Mouse (Mus musculus) ES-E14 (cell line): ENCODE measurements around the gene Slc2a5. TPM values are rescaled to one million over a fixed set of nuclear protein-coding genes. Genes with fewer than 3 reads are reported as not detected.

ENCODE experiments used
- DNase-seq: peaks from one replicate; pipeline ENCODE4 v3.0.0-alpha.2; 2013; ENCODE audit warnings: low read depth, low spot score
- H3K27ac ChIP-seq: 2 replicates; pipeline ENCODE4 v1.5.1; 2012; ENCODE audit warnings: low read depth, mild to moderate bottlenecking, low read length, moderate library complexity, mixed read lengths; ENCODE audit not compliant: poor library complexity, insufficient read depth, severe bottlenecking
- H3K36me3 ChIP-seq: 2 replicates; pipeline ENCODE4 v1.6.1; 2012; ENCODE audit warnings: mild to moderate bottlenecking, low read length, moderate library complexity, mixed read lengths; ENCODE audit not compliant: control insufficient read depth, poor library complexity, insufficient read depth, severe bottlenecking
- H3K4me1 ChIP-seq, 2 experiments: fragments of 150-350 bp in 1 of 2; sonication (generic) in 1 of 2; 2 replicates each; pipeline ENCODE4 v1.6.1; 2012; ENCODE audit warnings: low read length in 2 of 2, mild to moderate bottlenecking in 1 of 2, mixed read lengths in 1 of 2; ENCODE audit not compliant: control insufficient read depth in 2 of 2, insufficient read depth in 2 of 2, poor library complexity in 1 of 2
- H3K4me3 ChIP-seq, 2 experiments: fragments of 150-350 bp in 1 of 2; sonication (generic) in 1 of 2; 2 replicates each; pipeline ENCODE4 v1.5.1; 2012; ENCODE audit warnings: low read length in 2 of 2, low read depth in 1 of 2, mild to moderate bottlenecking in 1 of 2, mixed read lengths in 1 of 2; ENCODE audit not compliant: insufficient read depth in 1 of 2, poor library complexity in 1 of 2, severe bottlenecking in 1 of 2
- H3K9ac ChIP-seq: 2 replicates; pipeline ENCODE4 v1.6.1; 2012; ENCODE audit warnings: low read depth, mild to moderate bottlenecking, low read length, mixed read lengths; ENCODE audit not compliant: poor library complexity, insufficient read depth, severe bottlenecking
- H3K9me3 ChIP-seq: fragments of 150-350 bp; sonication (generic); 2 replicates; pipeline ENCODE4 v1.6.1; 2012; ENCODE audit warnings: low read depth, mild to moderate bottlenecking, low read length; ENCODE audit not compliant: control insufficient read depth, insufficient read depth
- CHD2 ChIP-seq: IDR thresholded peaks from 2 replicates; pipeline ENCODE4 v1.6.1; 2014; ENCODE audit warnings: mild to moderate bottlenecking, low read depth, low read length, inconsistent platforms
- HCFC1 ChIP-seq: IDR thresholded peaks from 2 replicates; pipeline ENCODE4 v1.6.1; 2012; ENCODE audit warnings: low read length, inconsistent platforms, borderline replicate concordance; ENCODE audit not compliant: insufficient read depth
- MAFK ChIP-seq: IDR thresholded peaks from 2 replicates; pipeline ENCODE4 v1.6.1; 2014; ENCODE audit warnings: mild to moderate bottlenecking, low read depth, low read length, inconsistent platforms; ENCODE audit not compliant: insufficient read depth
- ZC3H11A ChIP-seq: IDR thresholded peaks from 2 replicates; pipeline ENCODE4 v1.6.1; 2012; ENCODE audit warnings: low read depth, mild to moderate bottlenecking, inconsistent platforms, low read length, borderline replicate concordance
- ZNF384 ChIP-seq: IDR thresholded peaks from 2 replicates; pipeline ENCODE4 v1.6.1; 2012; ENCODE audit warnings: low read depth, low read length, inconsistent platforms
- in situ Hi-C, 2 experiments: fragments of 600-800 bp; cut with MboI; formaldehyde crosslinking; loops; one replicate each; pipeline ENCODE4 v1.15.1; 2025; ENCODE audit warnings: low sequenced_read_pairs in 2 of 2, inconsistent platforms in 1 of 2; ENCODE audit not compliant: unreplicated experiment in 2 of 2
- total RNA-seq: library from RNA; depleted of rRNA; stranded (reverse); fragments of 300-350 nt; gene quantifications from 2 replicates; pipeline ENCODE4 v1.2.3, GENCODE M21; 2012

Gene Slc2a5
- total RNA-seq, 1 experiment: 3.2 TPM

- TF ChIP-seq MAFK (no peak), ZNF384 (no peak), CHD2 (no peak), HCFC1 (no peak), ZC3H11A (no peak)
- DNase-seq: no peak
- H3K4me1 ChIP-seq: peaks cover 0 to 20% of the 10 kb centered on the region in 2 experiments; a peak in 1 of 4 replicates
- no peak overlapping the region for H3K27ac ChIP-seq
- no peaks in the 10 kb centered on the region for H3K9me3 ChIP-seq
- H3K4me3 ChIP-seq: no peak overlapping the region
- H3K36me3 ChIP-seq: no peaks in the 10 kb centered on the region
- in situ Hi-C loops: no loop called here
- no peak overlapping the region for H3K9ac ChIP-seq
These were observed 1.8 kb upstream of the Slc2a5 start for GRCm38 (mm10) chr4:150117311-150117710.

DNA sequence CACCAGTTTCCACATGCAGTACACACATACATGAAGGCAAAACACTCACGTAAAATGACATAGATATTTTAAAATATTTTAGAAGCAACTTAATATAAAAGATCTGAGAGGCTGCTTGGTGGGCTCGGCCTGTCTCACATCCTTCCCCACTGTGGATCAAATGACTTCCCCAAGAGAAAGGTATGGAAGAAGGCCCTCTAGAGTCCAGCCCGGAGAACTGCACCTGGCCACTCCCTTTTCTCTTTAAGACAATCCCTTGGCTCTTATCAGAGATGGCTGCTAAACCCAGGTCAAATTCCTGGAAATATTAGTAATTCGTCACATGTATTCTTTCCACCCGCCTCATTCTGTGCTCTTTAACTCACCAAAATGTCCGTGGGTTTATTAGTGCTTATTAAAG, 920 bp upstream of the Slc2a5 start:
- Histone ChIP-seq H3K9ac (no peak overlapping the region), H3K36me3 (no peaks in the 10 kb centered on the region), H3K27ac (no peak overlapping the region), H3K9me3 (no peaks in the 10 kb centered on the region), H3K4me1 (peaks cover 0 to 18% of the 10 kb centered on the region in 2 experiments; a peak in 1 of 4 replicates), H3K4me3 (no peak overlapping the region)
- in situ Hi-C loops: no loop called here
- no peak for TF ChIP-seq MAFK
- DNase-seq: peak; percentile 45

DNA sequence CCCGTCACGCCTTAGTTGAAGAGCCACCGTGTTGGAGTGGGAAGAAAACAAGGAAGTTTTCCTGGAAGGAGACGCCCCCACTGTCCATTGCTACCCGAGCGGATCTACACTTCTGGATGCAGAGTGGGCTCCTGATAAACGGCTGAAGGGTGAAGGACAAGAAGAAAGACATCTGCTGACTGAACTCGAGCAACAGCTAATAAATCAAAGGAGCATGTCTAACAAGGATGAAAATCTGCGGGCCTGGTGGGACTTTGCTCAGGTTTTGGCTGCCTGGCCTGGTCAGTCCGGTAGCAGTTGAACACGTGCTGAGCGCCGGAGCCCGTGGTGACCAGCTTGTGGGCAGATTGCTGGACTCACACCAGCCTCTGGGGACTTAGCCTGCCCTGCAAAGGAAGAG, 557 bp downstream of the Slc2a5 start:
- H3K36me3 ChIP-seq: no peaks in the 10 kb centered on the region
- no peak overlapping the region for H3K27ac ChIP-seq
- H3K9ac ChIP-seq: peak overlapping the region; percentile 64; the same call in 1 of the 2 replicates
- DNase-seq: no peak
- in situ Hi-C loops: no loop called here
- TF ChIP-seq CHD2 (no peak), ZC3H11A (no peak), MAFK (no peak), ZNF384 (no peak), HCFC1 (no peak)
- peak overlapping the region; percentile 27 to 78 for H3K4me3 ChIP-seq
- no peaks in the 10 kb centered on the region for H3K9me3 ChIP-seq
- H3K4me1 ChIP-seq: peaks cover 0 to 15% of the 10 kb centered on the region in 2 experiments; a peak in 1 of 4 replicates

GRCm38 (mm10) chr4:150120173-150120833, 1.2 kb downstream of the Slc2a5 start:
- Histone ChIP-seq H3K4me3 (no peak overlapping the region), H3K4me1 (peaks cover 0 to 14% of the 10 kb centered on the region in 2 experiments; a peak in 1 of 4 replicates), H3K27ac (no peak overlapping the region), H3K9me3 (no peaks in the 10 kb centered on the region), H3K9ac (no peak overlapping the region), H3K36me3 (no peaks in the 10 kb centered on the region)
- TF ChIP-seq MAFK (no peak), HCFC1 (no peak), CHD2 (no peak), ZNF384 (no peak), ZC3H11A (no peak)
- in situ Hi-C loops: no loop called here
- no peak for DNase-seq

DNA sequence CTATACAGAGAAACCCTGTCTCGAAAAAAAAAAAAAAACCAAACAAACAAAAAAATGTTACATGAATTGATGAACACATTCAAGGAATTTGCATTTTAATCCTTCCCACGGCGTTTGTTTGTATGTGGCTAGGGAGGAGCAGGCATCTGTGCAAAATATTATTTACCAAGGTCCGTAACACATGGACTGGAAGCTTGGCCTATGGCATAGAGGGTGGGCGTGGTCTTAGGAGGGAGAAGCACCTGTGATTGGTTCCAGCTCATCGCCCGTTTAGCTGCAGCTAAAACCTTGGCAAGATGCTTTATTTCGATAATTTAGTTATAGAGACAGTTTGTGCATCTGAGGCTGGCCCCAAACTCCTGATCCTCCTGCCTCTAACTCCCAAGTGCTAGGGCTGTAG, 2.3 kb downstream of the Slc2a5 start:
- H3K4me1 ChIP-seq: peaks cover 0 to 14% of the 10 kb centered on the region in 2 experiments; a peak in 1 of 4 replicates
- H3K27ac ChIP-seq: no peak overlapping the region
- DNase-seq: no peak
- no peaks in the 10 kb centered on the region for H3K36me3 ChIP-seq
- TF ChIP-seq HCFC1: no peak
- no peak for TF ChIP-seq CHD2
- no peak for TF ChIP-seq ZNF384
- TF ChIP-seq ZC3H11A: no peak
- no peak for TF ChIP-seq MAFK
- H3K9me3 ChIP-seq: no peaks in the 10 kb centered on the region
- no peak overlapping the region for H3K4me3 ChIP-seq
- H3K9ac ChIP-seq: no peak overlapping the region
- in situ Hi-C loops: no loop called here
